26 mouse cellular contexts compared by ENCODE assay signal in genomic region chr9:71209299-71209698, GRCm38 (mm10). TPM values are rescaled to one million over a fixed set of nuclear protein-coding genes. Genes with fewer than 3 reads are reported as not detected.
DNase-seq lines count a peak whose midpoint lies in the region; ATAC-seq lines count a peak whose summit lies in the region.
"Had no signal": no experiment of that assay in that cellular context is flagged by ENCODE, and none has a peak within 500 bp of the region (broad histone marks: within the 10 kb centered on the region; RNA-seq: fewer than 3 reads in every experiment).

No protein-coding gene starts in this region.

- no peak for ATAC-seq in heart, embryonic 11.5 days (replicated peaks; ENCODE audit: insufficient number of reproducible peaks, low FRiP score, low TSS enrichment)
- ATAC-seq in megakaryocyte-erythroid progenitor cell, adult 5-6 weeks (replicated peaks; ENCODE audit: low FRiP score, low TSS enrichment, poor library complexity, severe bottlenecking): 0 out of 2 replicates have a peak, but pooled peaks have one; percentile 26
- ATAC-seq: activated CD4-positive, CD25-positive, alpha-beta regulatory T cell, adult 4 months; CD4-positive, CD25-positive, alpha-beta regulatory T cell, adult 4 months; forebrain, embryonic 13.5 days; forebrain, embryonic 15.5 days; forebrain, postnatal 0 days; Patski had no signal

- H3K9me3 ChIP-seq in heart, embryonic 11.5 days (replicated peaks; ENCODE audit: control insufficient read depth, low read length): no peaks in the 10 kb centered on the region
- H3K9me3 ChIP-seq: embryonic facial prominence, embryonic 10.5 days; embryonic facial prominence, embryonic 12.5 days; forebrain, embryonic 13.5 days; forebrain, embryonic 15.5 days had no signal

- H3K27me3 ChIP-seq in heart, embryonic 11.5 days (ENCODE audit: control insufficient read depth, insufficient read depth, low read length): peaks cover 2% of the 10 kb centered on the region
- H3K27me3 ChIP-seq: CH12.LX, Patski had no signal

- no peaks in the 10 kb centered on the region for H3K36me3 ChIP-seq in heart, embryonic 11.5 days (ENCODE audit: control insufficient read depth, insufficient read depth, low read length)
- H3K36me3 ChIP-seq: embryonic facial prominence, embryonic 10.5 days; embryonic facial prominence, embryonic 12.5 days; forebrain, embryonic 15.5 days had no signal

- H3K27ac ChIP-seq in heart, embryonic 11.5 days (ENCODE audit: low read depth, low read length): no peak overlapping the region
- H3K27ac ChIP-seq: embryonic facial prominence, embryonic 10.5 days; embryonic facial prominence, embryonic 12.5 days; forebrain, embryonic 13.5 days; forebrain, embryonic 15.5 days had no signal

- no peak overlapping the region for H3K9ac ChIP-seq in heart, embryonic 11.5 days (ENCODE audit: low read depth, low read length)
- H3K9ac ChIP-seq: embryonic facial prominence, embryonic 12.5 days; forebrain, embryonic 13.5 days; forebrain, embryonic 15.5 days; forebrain, postnatal 0 days had no signal

- no peak overlapping the region for H3K4me2 ChIP-seq in heart, embryonic 11.5 days
- H3K4me2 ChIP-seq: embryonic facial prominence, embryonic 12.5 days; forebrain, embryonic 13.5 days; forebrain, embryonic 15.5 days had no signal

- H3K4me1 ChIP-seq in heart, embryonic 11.5 days (ENCODE audit: control insufficient read depth, insufficient read depth, low read length): no peaks in the 10 kb centered on the region
- H3K4me1 ChIP-seq: embryonic facial prominence, embryonic 10.5 days; embryonic facial prominence, embryonic 12.5 days; forebrain, embryonic 13.5 days; forebrain, embryonic 15.5 days had no signal

- peak; percentile 75 for DNase-seq in heart, adult 11 months
- DNase-seq in ES-CJ7 (ENCODE audit: low read depth, low spot score) (peak; percentile 19), R1 (ENCODE audit: low read depth, low spot score) (peak; percentile 11)
- no peak for DNase-seq in kidney, adult 18-20 months
- no peak for DNase-seq in spleen, postnatal 10 days (ENCODE audit: low spot score in 2 of 2)
- no peak for DNase-seq in gastrocnemius, postnatal 4 days (ENCODE audit: low spot score in 2 of 2)
- DNase-seq: adrenal gland, adult 8-10 months; adrenal gland, postnatal 14 days; adrenal gland, postnatal 36 days; B cell, adult 2 months; cerebellum, adult 11-12 months; cerebellum, adult 2 months; cerebellum, adult 9-10 months; cerebellum, postnatal 10 days; cerebellum, postnatal 25 days; forebrain, postnatal 0 days had no signal

- no peak overlapping the region for H3K4me3 ChIP-seq in heart, embryonic 11.5 days (ENCODE audit: low read depth, low read length)
- H3K4me3 ChIP-seq: embryonic facial prominence, embryonic 10.5 days; embryonic facial prominence, embryonic 12.5 days; forebrain, embryonic 13.5 days; forebrain, embryonic 15.5 days had no signal

- WGBS in heart, embryonic 11.5 days (ENCODE audit: insufficient replicate concordance): 61% methylated on average over 3 of the region's 3 CpGs

RNA-seq across cellular contexts. Expression of gene Aldh1a2, which starts 6.3 kb away (rescaled TPM):
- 48.8 and 53.2 TPM in 2 replicates for polyA plus RNA-seq in heart, embryonic 11.5 days (2014; fragmentation: Nextera tagmentation; extraction: Ambion mirVana)
- 0.70 TPM in 1 of 2 replicates, not detected in the other for total RNA-seq in megakaryocyte-erythroid progenitor cell, adult 5-6 weeks (2014; fragmentation: Nextera tagmentation)
- not detected in 2 replicates for total RNA-seq in megakaryocyte-erythroid progenitor cell, adult 5-6 weeks (2017)
- 10 to 100 TPM; 28.0 to 31.1 TPM for total RNA-seq in gastrocnemius, postnatal 4 days (2021)
- polyA plus RNA-seq: activated CD4-positive, CD25-positive, alpha-beta regulatory T cell, adult 4 months; CD4-positive, CD25-positive, alpha-beta regulatory T cell, adult 4 months had no signal

RNA-seq across cellular contexts. Expression of gene Aqp9, which starts 40.8 kb away (rescaled TPM):
- polyA plus RNA-seq in heart, embryonic 11.5 days (2014; fragmentation: Nextera tagmentation; extraction: Ambion mirVana): 0.10 and 0.36 TPM in 2 replicates
- total RNA-seq in megakaryocyte-erythroid progenitor cell, adult 5-6 weeks (2014; fragmentation: Nextera tagmentation): 51.4 and 74.2 TPM in 2 replicates
- total RNA-seq in megakaryocyte-erythroid progenitor cell, adult 5-6 weeks (2017): 62.6 and 84.9 TPM in 2 replicates
- under 1 TPM in 1 of 2 experiments, not detected in 1; 0.86 TPM for total RNA-seq in gastrocnemius, postnatal 4 days (2021)
- polyA plus RNA-seq: embryonic facial prominence, embryonic 10.5 days; embryonic facial prominence, embryonic 12.5 days had no signal

Comparison
In these comparisons a context has a peak if more than half of its experiments do, and no peak if none do; other contexts are left out.
1. DNase-seq: peak in heart, adult 11 months (single experiment), ES-CJ7 (single experiment) and R1 (single experiment); none in kidney, adult 18-20 months (single experiment), spleen, postnatal 10 days (0 of 2) and gastrocnemius, postnatal 4 days (0 of 2).
2. RNA of gene Aldh1a2, which starts 6.3 kb away (total RNA-seq): 28.0 to 31.1 TPM in gastrocnemius, postnatal 4 days; 0.70 TPM in megakaryocyte-erythroid progenitor cell, adult 5-6 weeks; every median in the first group is over 10 times any median in the second.
3. RNA of gene Aqp9, which starts 40.8 kb away (total RNA-seq): 51.4 to 84.9 TPM in megakaryocyte-erythroid progenitor cell, adult 5-6 weeks; 0.86 TPM in gastrocnemius, postnatal 4 days; every median in the first group is over 10 times any median in the second.